Mouse (Mus musculus) kidney, embryonic 16.5 days (tissue): ENCODE measurements around the gene Tyk2. TPM values are rescaled to one million over a fixed set of nuclear protein-coding genes. Genes with fewer than 3 reads are reported as not detected.
A peak's percentile ranks its signal among the peaks of the same experiment; 100 is the strongest.

ENCODE experiments used
- ATAC-seq: fragments of 200-750 bp; cut with Nextera tagmentation; 2 replicates; pipeline ENCODE4 v1.8.0; 2017; ENCODE audit warnings: moderate TSS enrichment; ENCODE audit not compliant: low FRiP score, low TSS enrichment
- H3K27ac ChIP-seq: fragments of 300-500 bp; sonication (generic); 2 replicates; pipeline ENCODE4 v1.5.1; 2014; ENCODE audit warnings: low read length
- H3K27me3 ChIP-seq: fragments of 300-500 bp; sonication (generic); 2 replicates; pipeline ENCODE4 v1.6.1; 2014; ENCODE audit warnings: low read length, control low read depth, mixed read lengths; ENCODE audit not compliant: insufficient read depth
- H3K36me3 ChIP-seq: fragments of 300-500 bp; sonication (generic); 2 replicates; pipeline ENCODE4 v1.6.1; 2014; ENCODE audit warnings: low read length, control low read depth, mixed read lengths; ENCODE audit not compliant: insufficient read depth
- H3K4me1 ChIP-seq: fragments of 300-500 bp; sonication (generic); 2 replicates; pipeline ENCODE4 v1.6.1; 2014; ENCODE audit warnings: low read length, control low read depth, mixed read lengths; ENCODE audit not compliant: insufficient read depth
- H3K4me2 ChIP-seq: fragments of 300-500 bp; sonication (generic); replicated peaks from 2 replicates; pipeline ENCODE4 v1.6.1; 2014; ENCODE audit warnings: low read depth, low read length
- H3K4me3 ChIP-seq: fragments of 300-500 bp; sonication (generic); 2 replicates; pipeline ENCODE4 v1.5.1; 2014; ENCODE audit warnings: mild to moderate bottlenecking, low read length
- H3K9ac ChIP-seq: fragments of 300-500 bp; sonication (generic); replicated peaks from 2 replicates; pipeline ENCODE4 v1.6.1; 2014; ENCODE audit warnings: low read length
- H3K9me3 ChIP-seq: fragments of 300-500 bp; sonication (generic); 2 replicates; pipeline ENCODE4 v1.6.1; 2016; ENCODE audit warnings: low read length, control low read depth
- WGBS: fragments of 180-500 bp; shearing (Covaris S2); extraction: QIAGEN DNeasy Blood & Tissue Kit; methylation state at CpG from one replicate; pipeline ENCODE4 v1.1.7; 2014; 5-methylcytosine and 5-hydroxymethylcytosine counted together
- polyA plus RNA-seq: library from polyadenylated mRNA; unstranded; fragments of >200 nt; fragmentation: Nextera tagmentation; extraction: Ambion mirVana; gene quantifications from 2 replicates; pipeline ENCODE4 v1.2.1, GENCODE M21; 2015

Gene Tyk2
- polyA plus RNA-seq, 1 experiment from 2014 or later = 16.1 TPM

GRCm38 (mm10) chr9:21117073-21117472 lies 14.0 kb downstream of the Tyk2 start:
- Histone ChIP-seq H3K36me3 (0 out of 2 replicates have a peak, but pooled peaks cover 11% of the 10 kb centered on the region), H3K4me3 (no peak overlapping the region), H3K27ac (no peak overlapping the region), H3K9me3 (no peaks in the 10 kb centered on the region), H3K4me2 (no peak overlapping the region), H3K9ac (no peak overlapping the region), H3K4me1 (no peaks in the 10 kb centered on the region), H3K27me3 (no peaks in the 10 kb centered on the region)
- no peak for ATAC-seq
- WGBS = 72% methylated on average over 6 of the region's 6 CpGs

- no peak overlapping the region for H3K9ac ChIP-seq
- no peak for ATAC-seq
- no peaks in the 10 kb centered on the region for H3K4me1 ChIP-seq
- no peaks in the 10 kb centered on the region for H3K9me3 ChIP-seq
- H3K4me2 ChIP-seq = no peak overlapping the region
- WGBS = 89% methylated on average over 8 of the region's 8 CpGs
- no peak overlapping the region for H3K27ac ChIP-seq
- H3K36me3 ChIP-seq = no peaks in the 10 kb centered on the region
- no peak overlapping the region for H3K4me3 ChIP-seq
- H3K27me3 ChIP-seq = no peaks in the 10 kb centered on the region
Measured at GRCm38 (mm10) chr9:21115105-21115504, 15.9 kb downstream of the Tyk2 start.

GRCm38 (mm10) chr9:21114190-21114589 lies 16.9 kb downstream of the Tyk2 start:
- ATAC-seq = no peak
- Histone ChIP-seq H3K9me3 (no peaks in the 10 kb centered on the region), H3K4me2 (no peak overlapping the region), H3K9ac (no peak overlapping the region), H3K36me3 (no peaks in the 10 kb centered on the region), H3K27ac (no peak overlapping the region), H3K4me3 (no peak overlapping the region), H3K27me3 (no peaks in the 10 kb centered on the region), H3K4me1 (no peaks in the 10 kb centered on the region)
- WGBS = 85% methylated on average over 7 of the region's 7 CpGs

GRCm38 (mm10) chr9:21113751-21114150 lies 17.3 kb downstream of the Tyk2 start:
- Histone ChIP-seq H3K27me3 (no peaks in the 10 kb centered on the region), H3K4me2 (no peak overlapping the region), H3K4me3 (no peak overlapping the region), H3K9ac (no peak overlapping the region), H3K4me1 (no peaks in the 10 kb centered on the region), H3K27ac (no peak overlapping the region), H3K9me3 (no peaks in the 10 kb centered on the region), H3K36me3 (no peaks in the 10 kb centered on the region)
- ATAC-seq = no peak
- 76% methylated on average over 6 of the region's 6 CpGs for WGBS

- no peaks in the 10 kb centered on the region for H3K36me3 ChIP-seq
- no peaks in the 10 kb centered on the region for H3K9me3 ChIP-seq
- H3K27ac ChIP-seq = no peak overlapping the region
- no peak overlapping the region for H3K4me2 ChIP-seq
- H3K9ac ChIP-seq = no peak overlapping the region
- 53% methylated on average over 22 of the region's 23 CpGs for WGBS
- no peaks in the 10 kb centered on the region for H3K4me1 ChIP-seq
- H3K27me3 ChIP-seq = no peaks in the 10 kb centered on the region
- no peak for ATAC-seq
- H3K4me3 ChIP-seq = no peak overlapping the region
Measured at GRCm38 (mm10) chr9:21107607-21108237, 23.3 kb downstream of the Tyk2 start.

GRCm38 (mm10) chr9:21105760-21106564 lies 25.1 kb downstream of the Tyk2 start:
- Histone ChIP-seq H3K9me3 (no peaks in the 10 kb centered on the region), H3K27me3 (no peaks in the 10 kb centered on the region), H3K4me3 (no peak overlapping the region), H3K36me3 (no peaks in the 10 kb centered on the region), H3K27ac (no peak overlapping the region), H3K4me2 (no peak overlapping the region), H3K4me1 (no peaks in the 10 kb centered on the region), H3K9ac (no peak overlapping the region)
- no peak for ATAC-seq
- WGBS = 67% methylated on average over 5 of the region's 5 CpGs

- H3K9ac ChIP-seq = no peak overlapping the region
- H3K27ac ChIP-seq = no peak overlapping the region
- no peak overlapping the region for H3K4me3 ChIP-seq
- H3K36me3 ChIP-seq = no peaks in the 10 kb centered on the region
- 75% methylated on average over 6 of the region's 6 CpGs for WGBS
- H3K4me1 ChIP-seq = no peaks in the 10 kb centered on the region
- H3K9me3 ChIP-seq = no peaks in the 10 kb centered on the region
- no peak overlapping the region for H3K4me2 ChIP-seq
- H3K27me3 ChIP-seq = no peaks in the 10 kb centered on the region
- no peak for ATAC-seq
Measured at GRCm38 (mm10) chr9:21104814-21105213, 26.2 kb downstream of the Tyk2 start.

GRCm38 (mm10) chr9:21102076-21102475 lies 29.0 kb downstream of the Tyk2 start:
- H3K4me2 ChIP-seq = no peak overlapping the region
- 89% methylated on average over 2 of the region's 2 CpGs for WGBS
- no peaks in the 10 kb centered on the region for H3K36me3 ChIP-seq
- H3K4me1 ChIP-seq = no peaks in the 10 kb centered on the region
- no peaks in the 10 kb centered on the region for H3K27me3 ChIP-seq
- no peak overlapping the region for H3K9ac ChIP-seq
- no peak for ATAC-seq
- no peak overlapping the region for H3K27ac ChIP-seq
- H3K4me3 ChIP-seq = no peak overlapping the region
- no peaks in the 10 kb centered on the region for H3K9me3 ChIP-seq

GRCm38 (mm10) chr9:21100447-21101161 lies 30.4 kb downstream of the Tyk2 start:
- 54% methylated on average over 15 of the region's 15 CpGs for whole genome bisulfite sequencing
- Histone ChIP-seq H3K4me2 (no peak overlapping the region), H3K9me3 (no peaks in the 10 kb centered on the region), H3K4me3 (no peak overlapping the region), H3K27me3 (no peaks in the 10 kb centered on the region), H3K4me1 (no peaks in the 10 kb centered on the region), H3K9ac (peak overlapping the region; percentile 13; the same call in 1 of the 2 replicates), H3K36me3 (no peaks in the 10 kb centered on the region), H3K27ac (no peak overlapping the region)
- no peak for ATAC-seq

- 75% methylated on average over 8 of the region's 8 CpGs for WGBS
- H3K36me3 ChIP-seq = no peaks in the 10 kb centered on the region
- no peak overlapping the region for H3K4me3 ChIP-seq
- no peak overlapping the region for H3K4me2 ChIP-seq
- ATAC-seq = no peak
- H3K27ac ChIP-seq = no peak overlapping the region
- H3K27me3 ChIP-seq = no peaks in the 10 kb centered on the region
- H3K4me1 ChIP-seq = no peaks in the 10 kb centered on the region
- no peak overlapping the region for H3K9ac ChIP-seq
- H3K9me3 ChIP-seq = no peaks in the 10 kb centered on the region
Measured at GRCm38 (mm10) chr9:21097793-21098192, 33.2 kb downstream of the Tyk2 start.
